Mouse (Mus musculus): Measurements from ENCODE around the gene Zfp599. TPM values are rescaled to one million over a fixed set of nuclear protein-coding genes. Genes with fewer than 3 reads are reported as not detected.
A peak's percentile ranks its signal among the peaks of the same experiment; 100 is the strongest.
"Not testable (repeated sequence)": the region's sequence is repeated elsewhere in the genome, so short reads cannot be mapped to it uniquely, and the experiment has no call there.

The Zfp599 gene
- polyA plus RNA-seq, 1 experiment from 2014 or later = 13.2 TPM

GRCm38 (mm10) chr9:22244242-22244641, 15.5 kb downstream of the Zfp599 start:
- Histone ChIP-seq H3K27ac (no peak overlapping the region), H3K4me1 (no peaks in the 10 kb centered on the region), H3K9ac (no peak overlapping the region), H3K4me2 (no peak overlapping the region), H3K27me3 (replicated peaks) (no peaks in the 10 kb centered on the region), H3K36me3 (replicated peaks) (peaks cover 48% of the 10 kb centered on the region), H3K9me3 (peaks cover 18% of the 10 kb centered on the region), H3K4me3 (no peak overlapping the region)
- no peak for ATAC-seq (replicated peaks)
- WGBS = 93% methylated on average over 2 of the region's 2 CpGs

- no peaks in the 10 kb centered on the region for H3K27me3 ChIP-seq (replicated peaks)
- H3K27ac ChIP-seq = no peak overlapping the region
- no peak overlapping the region for H3K4me2 ChIP-seq
- 90% methylated on average over 4 of the region's 4 CpGs for WGBS
- H3K4me1 ChIP-seq = no peaks in the 10 kb centered on the region
- no peaks in the 10 kb centered on the region for H3K9me3 ChIP-seq
- no peak overlapping the region for H3K4me3 ChIP-seq
- H3K9ac ChIP-seq = no peak overlapping the region
- peaks cover 32% of the 10 kb centered on the region; the same call in 1 of the 2 replicates for H3K36me3 ChIP-seq (replicated peaks)
- no peak for ATAC-seq (replicated peaks)
These were observed 19.7 kb downstream of the Zfp599 start for GRCm38 (mm10) chr9:22240001-22240400.

- peaks cover 5% of the 10 kb centered on the region for H3K4me1 ChIP-seq
- H3K36me3 ChIP-seq (replicated peaks) = no peaks in the 10 kb centered on the region
- no peak overlapping the region for H3K27ac ChIP-seq
- H3K27me3 ChIP-seq (replicated peaks) = no peaks in the 10 kb centered on the region
- H3K4me3 ChIP-seq = no peak overlapping the region
- no peak overlapping the region for H3K4me2 ChIP-seq
- no peak overlapping the region for H3K9ac ChIP-seq
- no peak for ATAC-seq (replicated peaks)
- no peaks in the 10 kb centered on the region for H3K9me3 ChIP-seq
These were observed 29.1 kb downstream of the Zfp599 start for GRCm38 (mm10) chr9:22230556-22230955.

- ATAC-seq (replicated peaks) = no peak
- WGBS = 94% methylated on average over 3 of the region's 3 CpGs
- Histone ChIP-seq H3K9ac (no peak overlapping the region), H3K9me3 (no peaks in the 10 kb centered on the region), H3K4me2 (no peak overlapping the region), H3K4me3 (no peak overlapping the region), H3K36me3 (replicated peaks) (no peaks in the 10 kb centered on the region), H3K27ac (no peak overlapping the region), H3K27me3 (replicated peaks) (no peaks in the 10 kb centered on the region), H3K4me1 (peaks cover 5% of the 10 kb centered on the region)
These were observed 29.6 kb downstream of the Zfp599 start for GRCm38 (mm10) chr9:22230061-22230460.

- Histone ChIP-seq H3K4me2 (no peak overlapping the region), H3K27ac (no peak overlapping the region), H3K36me3 (replicated peaks) (no peaks in the 10 kb centered on the region), H3K9ac (no peak overlapping the region), H3K4me1 (peaks cover 5% of the 10 kb centered on the region), H3K4me3 (no peak overlapping the region), H3K27me3 (replicated peaks) (no peaks in the 10 kb centered on the region), H3K9me3 (no peaks in the 10 kb centered on the region)
- ATAC-seq (replicated peaks) = no peak
- WGBS = 88% methylated on average over 7 of the region's 7 CpGs
These were observed 30.2 kb downstream of the Zfp599 start for GRCm38 (mm10) chr9:22229386-22230026.

- Histone ChIP-seq H3K4me2 (no peak overlapping the region), H3K9me3 (no peaks in the 10 kb centered on the region), H3K9ac (no peak overlapping the region), H3K36me3 (replicated peaks) (no peaks in the 10 kb centered on the region), H3K27ac (no peak overlapping the region), H3K4me3 (no peak overlapping the region), H3K4me1 (peaks cover 5% of the 10 kb centered on the region), H3K27me3 (replicated peaks) (no peaks in the 10 kb centered on the region)
- WGBS = 93% methylated on average over 15 of the region's 15 CpGs
- no peak for ATAC-seq (replicated peaks)
These were observed 32.8 kb downstream of the Zfp599 start for GRCm38 (mm10) chr9:22226846-22227245.

GRCm38 (mm10) chr9:22226389-22226673, 33.4 kb downstream of the Zfp599 start:
- not testable (repeated sequence) for H3K9me3 ChIP-seq

GRCm38 (mm10) chr9:22225581-22226388, 33.9 kb downstream of the Zfp599 start, which contains the start of gene Zfp809:
Gene Zfp809 (plus strand): TSS chr9:22225714.
- H3K4me1 ChIP-seq = peaks cover 5% of the 10 kb centered on the region
- peak; percentile 99 for ATAC-seq (replicated peaks)
- WGBS = 1% methylated on average over 30 of the region's 35 CpGs
- no peaks in the 10 kb centered on the region for H3K9me3 ChIP-seq
- H3K36me3 ChIP-seq (replicated peaks) = no peaks in the 10 kb centered on the region
- H3K4me2 ChIP-seq = peak within 1 kb of the TSS; percentile 71
- H3K27ac ChIP-seq = peak within 1 kb of the TSS; percentile 84
- H3K9ac ChIP-seq = peak within 1 kb of the TSS; percentile 55
- H3K4me3 ChIP-seq = peak within 1 kb of the TSS; percentile 63
- no peaks in the 10 kb centered on the region for H3K27me3 ChIP-seq (replicated peaks)

More at GRCm38 (mm10) chr9:22226389-22226673, 33.4 kb downstream of the Zfp599 start:
- 70% methylated on average over 7 of the region's 7 CpGs for WGBS
- not testable (repeated sequence) for H3K4me1 ChIP-seq; ATAC-seq (replicated peaks); H3K27me3 ChIP-seq (replicated peaks); H3K36me3 ChIP-seq (replicated peaks); H3K9ac ChIP-seq; H3K27ac ChIP-seq
- H3K4me3 ChIP-seq = peak overlapping the region; percentile 63
- H3K4me2 ChIP-seq = peak overlapping the region; percentile 71

GRCm38 (mm10) chr9:22224536-22225503, 34.9 kb downstream of the Zfp599 start:
- Histone ChIP-seq H3K27ac (peak overlapping the region; percentile 84), H3K4me3 (peak overlapping the region; percentile 63), H3K4me1 (peaks cover 5% of the 10 kb centered on the region), H3K4me2 (peak overlapping the region; percentile 71), H3K9me3 (no peaks in the 10 kb centered on the region), H3K9ac (peak overlapping the region; percentile 55; the same call in 1 of the 2 replicates), H3K36me3 (replicated peaks) (no peaks in the 10 kb centered on the region), H3K27me3 (replicated peaks) (no peaks in the 10 kb centered on the region)
- peak; percentile 43 for ATAC-seq (replicated peaks)
- WGBS = 27% methylated on average over 17 of the region's 17 CpGs

- WGBS = 93% methylated on average over 4 of the region's 4 CpGs
- Histone ChIP-seq H3K27me3 (replicated peaks) (no peaks in the 10 kb centered on the region), H3K9me3 (no peaks in the 10 kb centered on the region), H3K27ac (no peak overlapping the region), H3K4me2 (no peak overlapping the region), H3K4me1 (peaks cover 5% of the 10 kb centered on the region), H3K9ac (no peak overlapping the region), H3K4me3 (no peak overlapping the region), H3K36me3 (replicated peaks) (no peaks in the 10 kb centered on the region)
- ATAC-seq (replicated peaks) = no peak
These were observed 35.6 kb downstream of the Zfp599 start for GRCm38 (mm10) chr9:22224066-22224465.

GRCm38 (mm10) chr9:22217858-22218493, 41.7 kb downstream of the Zfp599 start:
- Histone ChIP-seq H3K27me3 (replicated peaks) (no peaks in the 10 kb centered on the region), H3K4me3 (no peak overlapping the region), H3K27ac (no peak overlapping the region), H3K36me3 (replicated peaks) (no peaks in the 10 kb centered on the region), H3K9me3 (no peaks in the 10 kb centered on the region), H3K4me1 (no peaks in the 10 kb centered on the region), H3K9ac (no peak overlapping the region), H3K4me2 (no peak overlapping the region)
- no peak for ATAC-seq (replicated peaks)
- WGBS = 56% methylated on average over 8 of the region's 8 CpGs

- H3K27me3 ChIP-seq (replicated peaks) = no peaks in the 10 kb centered on the region
- 58% methylated on average over 3 of the region's 3 CpGs for WGBS
- H3K9me3 ChIP-seq = no peaks in the 10 kb centered on the region
- H3K27ac ChIP-seq = no peak overlapping the region
- no peaks in the 10 kb centered on the region for H3K4me1 ChIP-seq
- no peak for ATAC-seq (replicated peaks)
- no peak overlapping the region for H3K9ac ChIP-seq
- H3K4me3 ChIP-seq = no peak overlapping the region
- no peaks in the 10 kb centered on the region for H3K36me3 ChIP-seq (replicated peaks)
- H3K4me2 ChIP-seq = no peak overlapping the region
These were observed 43.0 kb downstream of the Zfp599 start for GRCm38 (mm10) chr9:22216705-22217104.

Measured in midbrain, embryonic 15.5 days (tissue).